ENCODE assay signal across 7 mouse cellular contexts in genomic region chr15:103240160-103241028, GRCm38 (mm10). TPM values are rescaled to one million over a fixed set of nuclear protein-coding genes. Genes with fewer than 3 reads are reported as not detected.
DNase-seq lines count a peak whose midpoint lies in the region; ATAC-seq lines count a peak whose summit lies in the region.

Gene Hnrnpa1, plus strand, starts transcription at chr15:103240432.

- peak; percentile 89 for ATAC-seq in intestine, embryonic 16.5 days
- peak; percentile 92 for ATAC-seq in midbrain, embryonic 11.5 days (ENCODE audit: low FRiP score)

- H3K9ac ChIP-seq in intestine, embryonic 16.5 days (ENCODE audit: low read depth, low read length) = peak within 1 kb of the TSS; percentile 74
- peak within 1 kb of the TSS; percentile 78 for H3K9ac ChIP-seq in midbrain, embryonic 11.5 days (ENCODE audit: low read length)

- peak within 1 kb of the TSS; percentile 93 for H3K27ac ChIP-seq in intestine, embryonic 16.5 days (ENCODE audit: low read length)
- peak within 1 kb of the TSS; percentile 90 for H3K27ac ChIP-seq in midbrain, embryonic 11.5 days (ENCODE audit: low read depth, low read length)

- no peaks in the 10 kb centered on the region for H3K9me3 ChIP-seq in intestine, embryonic 16.5 days (ENCODE audit: control insufficient read depth, low read length)
- no peaks in the 10 kb centered on the region for H3K9me3 ChIP-seq in midbrain, embryonic 11.5 days (ENCODE audit: control insufficient read depth, low read length)

- DNase-seq in adrenal gland, adult 8-10 months = peak; percentile 96
- DNase-seq in embryo, embryonic 9.5 days (ENCODE audit: extremely low spot score) = peak; percentile 94
- DNase-seq in gastrocnemius, postnatal 4 days (ENCODE audit: low spot score in 2 of 2) = peak; percentile 63 to 88
- peak; percentile 91 to 93 for DNase-seq in left cerebral cortex, postnatal 36 days (ENCODE audit: low spot score in 2 of 2)
- DNase-seq in midbrain, embryonic 11.5 days (ENCODE audit: low spot score, missing footprints) = peak; percentile 98
- DNase-seq in skeletal muscle tissue, adult 2 months (ENCODE audit: low read depth, low spot score) = peak; percentile 98

- H3K4me3 ChIP-seq in intestine, embryonic 16.5 days (ENCODE audit: low read length) = peak within 1 kb of the TSS; percentile 74
- peak within 1 kb of the TSS; percentile 52 for H3K4me3 ChIP-seq in midbrain, embryonic 11.5 days (ENCODE audit: low read depth, low read length)

- H3K4me1 ChIP-seq in intestine, embryonic 16.5 days (ENCODE audit: control insufficient read depth, insufficient read depth, low read length) = peaks cover 19% of the 10 kb centered on the region
- peaks cover 23% of the 10 kb centered on the region for H3K4me1 ChIP-seq in midbrain, embryonic 11.5 days (ENCODE audit: control insufficient read depth, insufficient read depth, low read length)

- H3K36me3 ChIP-seq in intestine, embryonic 16.5 days (ENCODE audit: control insufficient read depth, insufficient read depth, low read length) = peaks cover 5% of the 10 kb centered on the region; the same call in 1 of the 2 replicates
- peaks cover 20% of the 10 kb centered on the region for H3K36me3 ChIP-seq in midbrain, embryonic 11.5 days (ENCODE audit: control insufficient read depth, insufficient read depth, low read length)

- intact Hi-C loops in left cerebral cortex, postnatal 36 days (cut with DNase I) = loop anchor here (2.0 to 5.0 kb wide), 2 partner anchors 32 to 38 kb away; partner anchors contain the start of gene Copz1

- no peaks in the 10 kb centered on the region for H3K27me3 ChIP-seq in intestine, embryonic 16.5 days (replicated peaks; ENCODE audit: control insufficient read depth, insufficient read depth, low read length)
- no peaks in the 10 kb centered on the region for H3K27me3 ChIP-seq in midbrain, embryonic 11.5 days (ENCODE audit: control insufficient read depth, insufficient read depth, low read length)

- peak within 1 kb of the TSS; percentile 73 for H3K4me2 ChIP-seq in intestine, embryonic 16.5 days (ENCODE audit: low read depth, low read length)
- peak within 1 kb of the TSS; percentile 81 for H3K4me2 ChIP-seq in midbrain, embryonic 11.5 days

- WGBS in intestine, embryonic 16.5 days = under 1% methylated on average over 47 of the region's 47 CpGs
- under 1% methylated on average over 47 of the region's 47 CpGs for WGBS in midbrain, embryonic 11.5 days

RNA-seq across cellular contexts. Expression of gene Hnrnpa1, which starts in this region (rescaled TPM):
- 100 to 1,000 TPM; 151 to 278 (median 211) TPM for total RNA-seq in adrenal gland, adult 8-10 months (2022)
- total RNA-seq in gastrocnemius, postnatal 4 days (2021) = 100 to 1,000 TPM; 295 to 303 TPM
- polyA plus RNA-seq in intestine, embryonic 16.5 days (2015; fragmentation: Nextera tagmentation; extraction: Ambion mirVana) = 472 and 503 TPM in 2 replicates
- 100 to 1,000 TPM; 199 to 232 TPM for total RNA-seq in left cerebral cortex, postnatal 36 days (2021)
- 1,348 and 1,391 TPM in 2 replicates for polyA plus RNA-seq in midbrain, embryonic 11.5 days (2014; fragmentation: Nextera tagmentation; extraction: Ambion mirVana)

Comparison
In these comparisons a context has a peak if more than half of its experiments do, and no peak if none do; other contexts are left out.
1. Peak in every context shown above with its lines: DNase-seq, ATAC-seq, H3K4me3 ChIP-seq and H3K27ac ChIP-seq.